Mouse (Mus musculus): ENCODE results near the gene Clps. TPM values are rescaled to one million over a fixed set of nuclear protein-coding genes. Genes with fewer than 3 reads are reported as not detected.

Clps gene
- polyA plus RNA-seq, 1 experiment from 2014 or later: 1,810 TPM

Small RNA genes within 50 kb of the gene (microRNA-seq; reads per million reads assigned to microRNA genes)
- gene Gm25195 (not detected), gene Mir6969 (1.8 reads per million)

Other genes with a start within 250 kb of the Clps start
- gene Fance, start 247.2 kb downstream of the Clps start, polyA plus RNA-seq (2015; fragmentation: Nextera tagmentation; extraction: Ambion mirVana): 20.2 and 21.8 TPM in 2 replicates
- gene Rpl10a, start 232.3 kb downstream of the Clps start, polyA plus RNA-seq (2015; fragmentation: Nextera tagmentation; extraction: Ambion mirVana): 591 and 604 TPM in 2 replicates
- gene Tead3, start 209.9 kb downstream of the Clps start, polyA plus RNA-seq (2015; fragmentation: Nextera tagmentation; extraction: Ambion mirVana): 8.5 and 9.3 TPM in 2 replicates
- gene Tulp1, start 195.5 kb downstream of the Clps start, polyA plus RNA-seq (2015; fragmentation: Nextera tagmentation; extraction: Ambion mirVana): 3.0 and 3.6 TPM in 2 replicates
- 22.0 and 27.3 TPM in 2 replicates for gene Fkbp5, start 43.2 kb downstream of the Clps start, polyA plus RNA-seq (2015; fragmentation: Nextera tagmentation; extraction: Ambion mirVana)
- not detected in 2 replicates for gene Armc12, start 30.0 kb downstream of the Clps start, polyA plus RNA-seq (2015; fragmentation: Nextera tagmentation; extraction: Ambion mirVana)
- not detected in 2 replicates for gene Clpsl2, start 11.4 kb downstream of the Clps start, polyA plus RNA-seq (2015; fragmentation: Nextera tagmentation; extraction: Ambion mirVana)
- 0.92 and 1.0 TPM in 2 replicates for gene Lhfpl5, start 14.9 kb upstream of the Clps start, polyA plus RNA-seq (2015; fragmentation: Nextera tagmentation; extraction: Ambion mirVana)
- 72.0 and 83.2 TPM in 2 replicates for gene Srpk1, start 61.9 kb upstream of the Clps start, polyA plus RNA-seq (2015; fragmentation: Nextera tagmentation; extraction: Ambion mirVana)
- 0.17 and 0.28 TPM in 2 replicates for gene Slc26a8, start 129.5 kb upstream of the Clps start, polyA plus RNA-seq (2015; fragmentation: Nextera tagmentation; extraction: Ambion mirVana)
- 34.5 and 37.5 TPM in 2 replicates for gene Mapk14, start 130.6 kb upstream of the Clps start, polyA plus RNA-seq (2015; fragmentation: Nextera tagmentation; extraction: Ambion mirVana)
- 2.1 TPM in 2 replicates for gene AC170998.1, start 165.3 kb upstream of the Clps start, polyA plus RNA-seq (2015; fragmentation: Nextera tagmentation; extraction: Ambion mirVana)
- gene Mapk13, start 208.5 kb upstream of the Clps start, polyA plus RNA-seq (2015; fragmentation: Nextera tagmentation; extraction: Ambion mirVana): 259 and 260 TPM in 2 replicates
- gene Brpf3, start 240.3 kb upstream of the Clps start, polyA plus RNA-seq (2015; fragmentation: Nextera tagmentation; extraction: Ambion mirVana): 16.6 and 21.4 TPM in 2 replicates

Data from intestine, embryonic 16.5 days (tissue).